Mouse (Mus musculus) lung, adult 2 months (tissue): ENCODE measurements around the gene Ccdc63.

ENCODE experiments used
- CTCF ChIP-seq: fragments of 200-500 bp; IDR thresholded peaks from 2 replicates; pipeline ENCODE4 v1.5.1; 2011; ENCODE audit warnings: mild to moderate bottlenecking, low read length, control low read depth; ENCODE audit not compliant: insufficient read depth
- POLR2A ChIP-seq: fragments of 200-500 bp; IDR thresholded peaks from 2 replicates; pipeline ENCODE4 v1.6.1; 2011; ENCODE audit warnings: low read depth, mild to moderate bottlenecking, control low read depth, low read length, borderline replicate concordance; ENCODE audit errors: extremely low read depth

- TF ChIP-seq POLR2A: no peak
- TF ChIP-seq CTCF: no peak
Observed at GRCm38 (mm10) chr5:122102476-122103050, 38.1 kb downstream of the Ccdc63 start.
